Mouse (Mus musculus) left cerebral cortex, postnatal 25 days (tissue): Measurements from ENCODE around the gene Car1. TPM values are rescaled to one million over a fixed set of nuclear protein-coding genes. Genes with fewer than 3 reads are reported as not detected.
"Not testable (repeated sequence)": the region's sequence is repeated elsewhere in the genome, so short reads cannot be mapped to it uniquely, and the experiment has no call there.

Experiments used
- DNase-seq, 2 experiments: peaks; one replicate each; pipeline ENCODE4 v3.0.0; 2022; ENCODE audit warnings: low spot score in 2 of 2, mixed read lengths in 1 of 2
- intact Hi-C: fragments of 180-260 bp; cut with DNase I; formaldehyde crosslinking; loops from one replicate; pipeline ENCODE4 v1.15.1; 2025
- total RNA-seq, 2 experiments: library from RNA; stranded (reverse); gene quantifications; 2 replicates each; pipeline ENCODE4 v1.2.3; 2021

The Car1 gene
- not detected for total RNA-seq

GRCm38 (mm10) chr3:14808211-14808610 lies at the start of gene Car1:
Gene Car1 (minus strand): TSS chr3:14808368.
- intact Hi-C loops, result no loop called here
- DNase-seq, result no peak

GRCm38 (mm10) chr3:14857874-14858273 lies 49.7 kb upstream of the Car1 start:
- intact Hi-C loops, result no loop called here
- no peak for DNase-seq

- intact Hi-C loops, result no loop called here
- no peak for DNase-seq
These were observed 46.3 kb upstream of the Car1 start for GRCm38 (mm10) chr3:14854446-14854845.

GRCm38 (mm10) chr3:14853966-14854365 lies 45.8 kb upstream of the Car1 start:
- intact Hi-C loops, result no loop called here
- DNase-seq, result no peak

- DNase-seq, result no peak
- intact Hi-C loops, result no loop called here
These were observed 40.6 kb upstream of the Car1 start for GRCm38 (mm10) chr3:14848587-14849254.

- no peak for DNase-seq
- intact Hi-C loops, result no loop called here
These were observed 31.4 kb upstream of the Car1 start for GRCm38 (mm10) chr3:14839466-14840118.

- intact Hi-C loops, result no loop called here
- no peak for DNase-seq
These were observed 30.8 kb upstream of the Car1 start for GRCm38 (mm10) chr3:14838936-14839335.

- no peak for DNase-seq
- intact Hi-C loops, result no loop called here
These were observed 24.6 kb upstream of the Car1 start for GRCm38 (mm10) chr3:14832766-14833165.

- no peak for DNase-seq
- intact Hi-C loops, result no loop called here
These were observed 23.2 kb upstream of the Car1 start for GRCm38 (mm10) chr3:14831219-14831835.

- intact Hi-C loops, result no loop called here
- no peak for DNase-seq
These were observed 20.7 kb upstream of the Car1 start for GRCm38 (mm10) chr3:14828896-14829295.

GRCm38 (mm10) chr3:14819844-14820504 lies 11.8 kb upstream of the Car1 start:
- DNase-seq, result no peak
- intact Hi-C loops, result no loop called here

- intact Hi-C loops, DNase-seq: not testable (repeated sequence)
These were observed 7.2 kb upstream of the Car1 start for GRCm38 (mm10) chr3:14815396-14815795.

- no peak for DNase-seq
- intact Hi-C loops, result no loop called here
These were observed 1.5 kb downstream of the Car1 start for GRCm38 (mm10) chr3:14806702-14807101.

- intact Hi-C loops, result no loop called here
- no peak for DNase-seq
These were observed 2.2 kb downstream of the Car1 start for GRCm38 (mm10) chr3:14805962-14806361.

GRCm38 (mm10) chr3:14804906-14805305 lies 3.3 kb downstream of the Car1 start:
- DNase-seq, result no peak
- intact Hi-C loops, result no loop called here

GRCm38 (mm10) chr3:14797069-14797468 lies 11.1 kb downstream of the Car1 start:
- no peak for DNase-seq
- intact Hi-C loops, result no loop called here

- intact Hi-C loops, result no loop called here
- DNase-seq, result no peak
These were observed 12.7 kb downstream of the Car1 start for GRCm38 (mm10) chr3:14795292-14796020.

- no peak for DNase-seq
- intact Hi-C loops, result no loop called here
These were observed 16.1 kb downstream of the Car1 start for GRCm38 (mm10) chr3:14792032-14792431.

GRCm38 (mm10) chr3:14787607-14788006 lies 20.6 kb downstream of the Car1 start:
- no peak for DNase-seq
- intact Hi-C loops, result loop anchor here (5.0 kb wide), 1 partner anchor 85 kb away; no protein-coding TSS in a partner anchor

GRCm38 (mm10) chr3:14787136-14787535 lies 21.0 kb downstream of the Car1 start:
- intact Hi-C loops, result loop anchor here (5.0 kb wide), 1 partner anchor 85 kb away; no protein-coding TSS in a partner anchor

More at GRCm38 (mm10) chr3:14787136-14787535, 21.0 kb downstream of the Car1 start:
- no peak for DNase-seq
